Mouse (Mus musculus): ENCODE data around the gene Lrp6.

Lrp6 gene

GRCm38 (mm10) chr6:134434866-134435390 lies 131.8 kb downstream of the Lrp6 start:
- DNase-seq (ENCODE audit: low spot score): no peak

DNA sequence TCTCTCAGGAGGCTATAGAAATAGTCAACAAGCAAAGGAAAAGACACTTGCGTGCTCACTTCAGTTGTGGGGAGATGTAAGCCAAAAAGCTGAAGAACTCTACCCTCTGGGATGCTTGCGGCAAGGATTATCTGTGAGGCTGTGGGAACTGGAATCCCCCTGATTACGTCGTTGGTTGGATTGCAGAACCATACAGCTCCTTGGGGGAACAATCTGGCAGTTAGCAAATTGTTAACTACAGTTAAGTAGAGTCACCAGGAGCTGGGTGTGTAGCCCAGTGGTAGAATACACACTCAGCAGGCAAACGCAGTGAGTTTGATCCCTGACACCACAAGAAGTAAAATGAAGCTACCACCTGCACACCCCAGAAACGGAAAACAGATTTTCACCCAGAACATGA lies 132.7 kb downstream of the Lrp6 start:
- no peak for DNase-seq (ENCODE audit: low spot score)

- no peak for DNase-seq (ENCODE audit: low spot score)
These were observed 133.5 kb downstream of the Lrp6 start for GRCm38 (mm10) chr6:134433281-134433680.

GRCm38 (mm10) chr6:134431583-134431982 lies 135.2 kb downstream of the Lrp6 start:
- peak; percentile 31 for DNase-seq (ENCODE audit: low spot score)

DNA sequence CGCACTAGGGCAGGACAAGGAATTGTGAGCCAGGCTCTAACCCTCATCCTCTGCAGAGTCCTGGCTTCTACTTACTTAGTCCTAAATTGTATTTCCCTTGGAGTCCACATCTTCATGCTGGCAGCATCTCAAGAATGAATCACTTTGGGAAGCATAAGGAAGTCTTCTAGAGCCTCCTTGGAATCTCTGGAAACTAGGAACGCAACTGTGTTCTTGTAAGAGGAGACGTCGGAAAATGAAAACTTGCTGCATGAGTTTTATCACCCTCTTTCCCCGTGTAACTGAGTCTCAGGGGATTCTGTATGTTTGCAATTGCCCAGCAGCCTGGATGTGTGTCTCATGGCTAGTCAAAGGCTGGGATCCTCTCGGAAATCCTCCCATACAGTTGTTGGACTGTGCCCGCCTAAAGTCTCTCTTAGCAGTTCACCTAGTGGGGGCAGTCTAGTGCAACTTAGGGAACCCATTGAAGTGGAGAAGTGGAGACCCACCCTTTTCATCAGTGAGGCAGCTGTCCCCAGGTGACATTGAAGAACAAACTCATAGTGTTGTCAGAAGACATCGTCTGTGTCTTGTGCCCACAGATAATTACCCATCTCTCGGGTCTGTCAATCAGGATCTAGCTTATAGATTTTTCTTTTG lies 136.5 kb downstream of the Lrp6 start:
- no peak for DNase-seq (ENCODE audit: low spot score)

DNA sequence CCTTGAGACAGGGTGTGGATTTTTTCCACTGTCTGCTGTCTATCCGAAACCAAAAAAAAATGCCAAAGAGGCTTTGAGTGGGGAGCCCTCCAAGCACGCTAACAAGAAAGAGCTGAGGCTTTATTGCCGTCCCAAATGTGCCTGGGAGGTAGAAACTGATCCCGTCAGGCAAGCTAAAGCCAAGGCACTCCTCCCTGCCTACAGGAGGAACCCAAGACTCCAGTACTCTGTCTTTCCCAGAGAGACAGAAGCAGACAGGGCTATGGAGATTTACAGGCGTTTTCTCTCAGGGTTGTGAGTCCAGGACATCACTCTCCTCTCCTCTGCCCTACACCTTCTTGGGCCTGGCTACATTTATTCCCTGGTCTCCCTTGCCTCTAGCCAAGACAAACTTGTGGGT lies 138.3 kb downstream of the Lrp6 start:
- DNase-seq (ENCODE audit: low spot score): no peak

DNA sequence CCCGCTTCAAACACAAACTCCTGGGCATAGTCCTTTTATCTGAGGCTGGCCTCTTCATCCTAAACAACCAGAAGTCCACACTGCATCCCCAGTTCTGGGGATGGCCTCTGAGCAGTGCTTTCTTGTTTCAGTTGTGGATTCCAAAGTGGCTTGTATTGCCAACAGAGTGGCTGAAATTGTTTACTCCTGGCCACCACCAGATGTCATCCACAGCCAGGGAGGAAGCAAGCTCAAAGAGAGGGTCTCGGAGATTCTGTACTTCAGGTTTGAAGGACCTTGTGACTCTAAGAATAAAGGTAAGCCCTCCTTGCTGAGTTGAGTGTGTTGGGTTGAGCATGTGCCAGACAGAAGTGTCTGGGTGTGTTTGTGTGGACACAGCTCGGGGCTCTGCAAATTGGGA lies 139.6 kb downstream of the Lrp6 start:
- peak; percentile 30 for DNase-seq (ENCODE audit: low spot score)

- DNase-seq (ENCODE audit: low spot score): peak; percentile 89
These were observed 141.5 kb downstream of the Lrp6 start for GRCm38 (mm10) chr6:134425216-134425717.

DNA sequence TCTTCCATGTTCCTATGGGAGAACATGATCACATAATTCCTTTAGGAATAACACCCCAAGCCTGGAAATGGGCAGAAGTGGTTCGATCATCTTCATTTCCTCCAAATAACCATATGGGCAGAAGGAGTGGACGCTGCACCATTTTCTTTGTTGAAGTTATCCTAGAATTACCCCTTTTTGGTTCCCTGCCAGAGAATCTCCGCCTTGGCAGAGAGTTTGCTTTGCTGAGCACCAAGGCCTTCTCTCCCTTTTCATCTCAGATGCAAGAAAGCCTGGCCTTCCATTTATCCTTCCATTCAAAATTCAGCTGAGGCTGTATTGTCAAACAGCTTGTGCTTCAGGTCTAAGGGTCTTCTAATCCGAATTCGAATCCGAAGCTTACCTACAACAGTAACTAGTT lies 144.8 kb downstream of the Lrp6 start:
- no peak for DNase-seq (ENCODE audit: low spot score)

DNA sequence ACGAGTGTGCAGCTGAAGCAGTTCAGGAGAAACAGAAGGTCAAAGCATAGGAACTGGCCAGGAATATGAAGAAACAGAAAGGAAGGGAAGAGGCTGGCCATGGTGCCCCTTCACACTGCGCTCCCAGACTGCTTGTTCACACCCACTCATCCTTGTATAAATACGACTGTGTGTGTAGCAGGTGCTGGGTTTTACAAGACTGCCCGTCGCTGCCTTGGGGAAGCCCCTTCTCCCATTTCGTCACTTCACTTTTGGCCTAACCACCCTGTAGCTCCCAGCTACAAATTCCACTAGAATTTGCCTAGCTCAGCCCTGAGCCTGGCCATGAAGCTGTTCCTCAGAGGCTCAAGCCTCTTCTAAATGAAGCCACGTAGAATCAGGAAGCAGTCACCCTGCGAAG lies 146.4 kb downstream of the Lrp6 start:
- no peak for DNase-seq (ENCODE audit: low spot score)

GRCm38 (mm10) chr6:134417886-134418285 lies 148.9 kb downstream of the Lrp6 start:
- no peak for DNase-seq (ENCODE audit: low spot score)

DNA sequence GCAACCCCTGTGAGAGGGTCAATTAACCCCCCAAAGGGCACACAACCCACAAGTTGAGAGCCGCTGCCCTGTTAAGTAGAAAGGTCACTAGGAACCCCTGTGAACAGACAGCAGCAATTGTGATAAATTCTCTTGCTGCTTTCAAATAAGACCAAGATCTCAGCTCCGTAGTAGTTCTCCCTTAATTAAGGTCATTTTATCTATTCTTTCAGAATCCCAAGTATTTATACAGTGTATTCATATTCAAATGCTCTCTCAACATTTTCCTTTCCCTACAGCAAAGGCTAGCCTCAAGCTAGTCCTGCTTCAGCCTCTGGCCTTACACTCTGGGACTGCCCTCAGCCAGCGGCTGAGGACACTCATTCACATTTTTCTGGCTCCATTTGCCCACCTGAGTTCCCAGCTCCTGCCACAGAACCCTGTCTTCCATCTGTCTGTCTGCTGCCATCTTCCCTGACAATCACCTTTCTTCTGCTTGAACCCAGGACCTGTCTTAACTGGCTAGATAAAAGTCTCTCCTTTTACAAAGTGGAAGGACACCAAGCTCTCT lies 150.1 kb downstream of the Lrp6 start:
- no peak for DNase-seq (ENCODE audit: low spot score)

- no peak for DNase-seq (ENCODE audit: low spot score)
These were observed 152.3 kb downstream of the Lrp6 start for GRCm38 (mm10) chr6:134414532-134414883.

- peak; percentile 28 for DNase-seq (ENCODE audit: low spot score)
These were observed 152.8 kb downstream of the Lrp6 start for GRCm38 (mm10) chr6:134413706-134414531.

DNA sequence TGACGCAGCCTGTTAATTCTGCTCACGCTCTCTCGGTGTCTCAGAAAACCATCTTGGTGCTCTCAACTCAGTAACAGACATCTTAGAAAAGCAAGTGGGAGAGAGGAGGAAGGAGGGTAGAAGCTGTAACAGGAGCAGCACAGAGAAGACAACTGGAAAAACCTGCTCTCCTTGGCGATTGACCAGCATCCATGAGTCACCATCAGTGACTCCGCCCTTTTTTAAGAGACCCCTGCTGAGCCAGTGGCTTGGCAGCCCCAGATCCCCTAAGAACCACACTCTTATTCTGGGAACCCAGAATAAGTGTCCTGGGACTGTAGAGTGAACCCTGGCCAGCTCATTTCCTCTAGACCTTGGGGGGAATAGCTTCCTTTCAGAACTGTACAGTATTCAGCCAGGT lies 159.5 kb downstream of the Lrp6 start:
- DNase-seq (ENCODE audit: low spot score): no peak

- DNase-seq (ENCODE audit: low spot score): no peak
These were observed 163.1 kb downstream of the Lrp6 start for GRCm38 (mm10) chr6:134403684-134404070.

DNA sequence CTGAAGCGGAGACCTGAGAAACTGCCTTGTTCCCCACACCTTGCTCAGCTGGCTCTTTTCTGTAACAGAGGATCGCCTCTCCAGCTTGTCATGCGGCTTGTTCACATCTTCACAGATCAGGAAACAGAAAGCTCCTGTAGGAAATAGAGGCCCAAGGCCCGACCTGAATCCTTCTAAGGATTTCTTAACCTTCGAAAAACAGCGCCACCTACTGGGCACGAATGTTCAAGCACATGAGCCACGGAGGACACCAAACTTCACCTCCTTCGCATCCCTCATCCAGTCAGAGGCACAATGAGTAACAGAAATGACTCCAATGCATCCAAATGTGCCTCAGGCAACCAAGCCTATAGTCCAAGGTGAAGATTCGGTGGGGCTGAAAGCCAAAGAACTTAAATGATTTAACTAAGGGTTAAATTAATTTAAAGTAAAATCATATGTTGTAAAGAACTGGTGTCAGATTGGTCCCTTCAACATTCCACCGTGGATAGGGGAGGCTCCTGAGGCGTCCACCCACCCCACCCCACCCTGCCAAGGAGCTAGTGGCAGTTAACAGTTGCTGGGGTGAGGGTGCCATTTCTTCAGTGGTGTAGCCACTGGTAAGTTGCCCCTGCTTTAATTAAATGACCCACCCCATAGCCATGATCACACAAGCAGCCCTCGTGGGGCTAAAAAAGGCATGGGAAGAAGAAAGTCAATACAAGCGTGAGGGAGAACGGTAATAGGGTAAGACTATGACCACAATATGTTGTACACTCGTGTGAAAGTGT lies 163.7 kb downstream of the Lrp6 start:
- DNase-seq (ENCODE audit: low spot score): peak; percentile 92
